ENCODE assay signal across 1 mouse cellular context in the genomic region with DNA sequence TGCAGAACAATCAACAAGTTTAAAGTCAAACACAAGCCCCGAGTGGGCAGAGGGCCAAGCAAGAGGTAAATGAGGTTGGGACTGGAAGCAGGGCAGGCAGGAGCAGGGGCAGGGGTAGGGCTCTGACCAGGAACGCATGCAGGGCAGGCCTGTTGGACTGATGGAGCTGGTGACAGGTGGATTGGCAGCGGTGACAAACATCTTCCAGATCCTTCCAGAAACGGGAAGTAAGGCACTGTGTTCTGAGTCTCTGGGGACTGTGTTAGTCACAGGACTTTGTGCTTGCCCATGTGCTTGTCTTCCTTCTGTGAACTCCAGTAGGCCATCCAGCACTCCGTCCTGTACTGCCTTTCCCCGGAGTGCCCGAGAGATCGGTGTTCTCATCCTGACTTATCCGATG.
TF ChIP-seq lines count a peak whose summit lies in the region.

No protein-coding gene starts in this region.

TF ChIP-seq in CH12.LX, 34 proteins besides CTCF, POLR2A, EP300 and RAD21 (continued from another document):
- no peak for TF ChIP-seq USF2 (conservative IDR thresholded peaks at IDR 0.05; ENCODE audit: low read depth, low read length)
- peak; percentile 87 for TF ChIP-seq MAX (IDR thresholded peaks at IDR 0.05; ENCODE audit: low read length)
- no peak for TF ChIP-seq CHD1 (IDR thresholded peaks at IDR 0.05; ENCODE audit: low read depth, low read length)
- TF ChIP-seq JUN (IDR thresholded peaks at IDR 0.05; ENCODE audit: insufficient read depth, low read depth, low read length) = no peak
- peak; percentile 67 for TF ChIP-seq ETS1 (conservative IDR thresholded peaks at IDR 0.05; ENCODE audit: low read depth, low read length)
- no peak for TF ChIP-seq UBTF (IDR thresholded peaks at IDR 0.05; ENCODE audit: low read depth, low read length)
- no peak for TF ChIP-seq CHD2 (IDR thresholded peaks at IDR 0.05; ENCODE audit: low read length)
- no peak for TF ChIP-seq ZC3H11A (IDR thresholded peaks at IDR 0.05; ENCODE audit: low read depth, low read length)
- peak; percentile 81 for TF ChIP-seq BHLHE40 (IDR thresholded peaks at IDR 0.05; ENCODE audit: low read depth, low read length)
- TF ChIP-seq USF1 (IDR thresholded peaks at IDR 0.05; ENCODE audit: low read depth, low read length) = no peak
- no peak for TF ChIP-seq MAFK (IDR thresholded peaks at IDR 0.05; ENCODE audit: insufficient replicate concordance, low read length)
- TF ChIP-seq MXI1 (IDR thresholded peaks at IDR 0.05; ENCODE audit: low read depth, low read length) = no peak; the same call in 1 of the 2 replicates
- TF ChIP-seq SMC3 (IDR thresholded peaks at IDR 0.05; ENCODE audit: low read depth, low read length) = no peak
- 0 out of 2 replicates have a peak, but pooled peaks have one; percentile 44 for TF ChIP-seq TCF12 (IDR thresholded peaks at IDR 0.05; ENCODE audit: low read depth, low read length)
- no peak for TF ChIP-seq NRF1 (IDR thresholded peaks at IDR 0.05; ENCODE audit: low read depth, low read length)
- peak; percentile 18; the same call in 1 of the 2 replicates for TF ChIP-seq JUND (conservative IDR thresholded peaks at IDR 0.05; ENCODE audit: low read depth, low read length)
- no peak for TF ChIP-seq ZKSCAN1 (IDR thresholded peaks at IDR 0.05; ENCODE audit: borderline replicate concordance, low read depth, low read length)
